Mouse (Mus musculus) megakaryocyte, embryonic 14.5 days (primary cell): ENCODE results near the gene Nkiras1. TPM values are rescaled to one million over a fixed set of nuclear protein-coding genes. Genes with fewer than 3 reads are reported as not detected.
A peak's percentile ranks its signal among the peaks of the same experiment; 100 is the strongest.
"Not testable (repeated sequence)": the region's sequence is repeated elsewhere in the genome, so short reads cannot be mapped to it uniquely, and the experiment has no call there.

Experiments
- H3K27me3 ChIP-seq: replicated peaks from 2 replicates; pipeline ENCODE3; 2012; ENCODE audit warnings: inconsistent platforms
- H3K36me3 ChIP-seq: replicated peaks from 2 replicates; pipeline ENCODE3; 2012; ENCODE audit warnings: low read length, inconsistent platforms, mixed read lengths
- H3K4me1 ChIP-seq: 2 replicates; pipeline ENCODE4 v1.6.1; 2012; ENCODE audit warnings: inconsistent platforms
- H3K4me3 ChIP-seq: replicated peaks from 2 replicates; pipeline ENCODE3; 2012; ENCODE audit warnings: moderate library complexity, mild to moderate bottlenecking, inconsistent platforms
- H3K9me3 ChIP-seq: 2 replicates; pipeline ENCODE4 v1.6.1; 2012; ENCODE audit warnings: inconsistent platforms
- FLI1 ChIP-seq: IDR thresholded peaks from 2 replicates; pipeline ENCODE4 v1.6.1; 2012; ENCODE audit warnings: low read length, inconsistent platforms, mixed read lengths
- GATA1 ChIP-seq: IDR thresholded peaks from 3 replicates; pipeline ENCODE4 v1.6.1; 2012; ENCODE audit warnings: mixed read lengths, low read length, inconsistent platforms, borderline replicate concordance
- polyA plus RNA-seq: library from polyadenylated mRNA; stranded (reverse); fragments of >175 nt; gene quantifications from 2 replicates; pipeline ENCODE4 v1.2.3, GENCODE M21; 2012; ENCODE audit warnings: low replicate concordance; ENCODE audit not compliant: insufficient read depth

The Nkiras1 gene
- polyA plus RNA-seq, 1 experiment, result 0.51 TPM

DNA sequence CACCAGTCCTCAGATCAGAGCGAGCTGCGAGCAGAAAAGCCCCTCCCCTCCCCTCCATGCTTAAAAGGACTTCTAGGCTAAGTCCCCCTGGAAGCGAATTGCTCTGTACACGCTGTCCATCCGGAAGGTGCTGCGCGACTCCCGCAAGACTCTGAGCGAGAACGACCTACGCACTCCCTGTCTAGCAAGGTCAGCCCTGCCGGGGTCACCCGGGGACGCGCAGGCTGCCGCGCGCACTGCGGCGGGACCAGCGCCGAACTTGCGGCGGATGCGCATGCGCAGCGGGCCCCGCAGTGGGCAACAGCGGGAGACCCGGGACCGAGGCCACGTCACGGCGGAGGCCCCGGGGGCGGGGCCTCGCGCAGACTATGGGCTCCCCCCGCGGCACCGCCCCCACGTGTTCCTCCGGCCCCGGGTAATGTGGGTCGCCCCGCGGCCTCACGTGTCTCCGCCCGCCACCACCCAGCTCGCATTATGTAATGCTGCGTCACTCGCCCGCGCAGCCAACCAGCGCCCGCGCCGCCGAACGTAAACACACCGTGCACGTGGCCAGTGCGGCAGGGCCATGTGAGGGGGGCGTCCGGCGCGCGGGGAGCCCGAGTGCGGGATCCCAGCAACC, 32.7 kb upstream of the Nkiras1 start:
- TF ChIP-seq FLI1 (no peak), GATA1 (no peak)
- Histone ChIP-seq H3K9me3 (no peaks in the 10 kb centered on the region), H3K36me3 (no peaks in the 10 kb centered on the region)

DNA sequence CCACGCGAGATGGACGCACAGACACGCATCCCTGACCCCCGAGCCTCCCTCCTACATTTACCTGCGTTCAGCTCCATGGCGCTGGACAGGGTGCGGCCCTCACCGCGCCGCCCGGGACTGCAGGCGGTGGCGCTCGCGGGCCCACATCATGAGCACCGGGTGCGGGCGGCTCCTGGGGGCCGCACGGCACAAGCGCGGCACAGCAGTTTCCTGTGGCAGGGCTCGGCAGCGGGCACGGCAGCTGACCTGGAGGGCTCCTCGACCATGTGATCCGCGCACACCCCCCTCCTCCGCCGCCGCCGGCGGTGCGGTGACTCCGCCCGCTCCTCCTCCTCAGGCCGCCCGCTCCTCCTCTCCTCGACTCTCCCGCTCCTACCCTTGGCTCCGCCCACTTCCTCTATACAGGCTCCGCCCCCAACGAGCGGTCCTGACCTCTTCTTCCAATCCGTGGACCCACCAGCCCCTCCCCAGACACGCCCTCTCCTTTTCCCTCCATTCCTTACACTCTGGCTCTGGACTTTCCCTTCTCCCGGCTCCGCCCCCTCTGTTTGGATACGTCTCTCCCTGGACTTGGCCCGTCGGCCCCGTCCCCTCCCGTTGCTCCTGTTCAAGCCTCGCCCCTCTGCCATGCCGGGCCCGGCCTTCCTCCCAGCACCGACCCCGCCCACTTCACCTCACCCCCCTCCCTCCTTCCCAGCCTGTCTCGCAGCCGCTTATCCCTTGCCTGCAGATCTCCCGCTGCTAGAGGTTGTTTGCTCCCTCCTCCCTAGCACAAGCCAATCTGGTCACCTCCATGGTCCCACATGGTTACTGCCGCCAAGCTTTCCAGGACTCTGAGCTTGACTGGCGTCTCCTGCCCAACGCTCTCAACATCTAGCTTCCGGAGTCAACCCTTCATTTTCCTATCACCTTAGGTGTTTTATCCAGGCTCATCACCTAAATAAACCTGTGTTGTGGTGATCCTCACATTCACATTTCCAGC, 31.9 kb upstream of the Nkiras1 start, which contains the start of gene Nr1d2:
Nr1d2 (minus strand) TSS at position 378 of the 982 bp plus-strand sequence.
- peaks cover 2% of the 10 kb centered on the region for H3K27me3 ChIP-seq
- H3K4me3 ChIP-seq, result peak within 1 kb of the TSS; percentile 96
- no peaks in the 10 kb centered on the region for H3K36me3 ChIP-seq
- no peaks in the 10 kb centered on the region for H3K9me3 ChIP-seq
- H3K4me1 ChIP-seq, result peaks cover 30% of the 10 kb centered on the region
- TF ChIP-seq GATA1 (no peak), FLI1 (no peak; the same call in 1 of the 2 replicates)

More for the DNA sequence above, 32.7 kb upstream of the Nkiras1 start:
- H3K4me1 ChIP-seq, result peaks cover 38% of the 10 kb centered on the region
- H3K27me3 ChIP-seq, result no peaks in the 10 kb centered on the region
- peak overlapping the region; percentile 96 for H3K4me3 ChIP-seq

DNA sequence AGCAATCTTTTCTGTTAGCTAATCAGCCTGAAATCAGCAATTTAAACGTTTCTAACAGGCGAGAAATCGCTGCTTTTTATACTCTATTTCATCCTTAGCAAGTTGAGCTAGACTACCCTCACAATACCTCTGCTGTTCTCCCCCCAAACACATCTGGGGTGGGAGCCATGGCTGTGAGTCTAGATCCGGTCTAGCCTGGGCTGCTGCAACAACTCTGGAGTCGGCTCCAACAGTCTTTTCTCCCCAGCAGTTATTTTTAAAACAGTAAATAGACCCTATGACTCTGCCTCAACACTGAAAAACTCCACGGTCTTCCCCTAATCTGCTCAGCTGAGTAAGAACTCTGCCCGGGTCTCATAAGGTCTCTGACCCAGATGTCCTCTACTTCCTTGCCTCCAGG, 30.8 kb upstream of the Nkiras1 start:
- Histone ChIP-seq H3K4me1 (peaks cover 19% of the 10 kb centered on the region), H3K4me3 (no peak overlapping the region), H3K27me3 (peaks cover 3% of the 10 kb centered on the region), H3K9me3 (no peaks in the 10 kb centered on the region), H3K36me3 (no peaks in the 10 kb centered on the region)
- TF ChIP-seq GATA1 (no peak), FLI1 (no peak)

DNA sequence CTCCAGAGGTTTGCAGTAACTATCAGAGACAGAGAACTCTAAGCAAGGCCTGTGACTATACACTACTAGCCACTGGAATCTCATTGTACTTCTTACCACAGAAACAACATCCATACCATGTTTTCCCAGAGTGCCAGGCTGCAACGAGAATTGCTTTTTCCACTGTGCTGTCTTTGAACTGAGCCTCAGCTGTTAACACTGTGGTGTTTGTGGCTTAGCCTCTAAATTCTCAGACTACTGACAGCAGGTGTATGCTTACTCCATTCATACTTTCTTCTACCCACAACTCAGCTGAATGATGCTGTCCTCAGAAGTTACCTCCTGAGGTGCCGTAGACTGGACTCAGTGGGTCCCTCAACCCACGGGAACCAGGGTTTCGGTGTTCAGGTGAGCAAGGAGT, 29.1 kb upstream of the Nkiras1 start:
- Histone ChIP-seq H3K9me3 (no peaks in the 10 kb centered on the region), H3K27me3 (peaks cover 3% of the 10 kb centered on the region), H3K36me3 (no peaks in the 10 kb centered on the region), H3K4me1 (peaks cover 14% of the 10 kb centered on the region), H3K4me3 (no peak overlapping the region)
- TF ChIP-seq FLI1 (no peak), GATA1 (no peak)

DNA sequence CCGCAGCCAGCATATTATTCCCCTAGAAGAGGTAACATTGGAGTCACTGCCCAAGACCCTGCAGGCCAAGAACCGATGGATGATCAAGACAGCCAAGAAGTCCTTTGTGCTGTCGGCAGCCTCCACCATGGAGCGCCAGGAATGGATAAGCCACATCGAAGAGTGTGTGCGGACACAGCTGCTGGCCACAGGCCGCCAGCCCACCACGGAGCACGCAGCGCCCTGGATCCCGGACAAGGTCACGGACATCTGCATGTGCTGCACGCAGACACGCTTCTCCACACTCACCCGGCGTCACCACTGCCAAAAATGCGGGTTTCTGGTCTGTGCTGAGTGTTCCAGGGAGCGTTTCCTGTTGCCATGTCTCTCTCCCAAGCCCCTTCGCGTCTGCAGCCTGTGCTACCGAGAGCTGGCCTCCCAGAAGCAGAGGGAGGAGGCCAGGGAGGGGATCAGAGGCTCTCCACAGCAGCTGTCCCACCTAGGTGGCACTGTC, 28.3 kb upstream of the Nkiras1 start:
- no peaks in the 10 kb centered on the region for H3K9me3 ChIP-seq
- no peaks in the 10 kb centered on the region for H3K36me3 ChIP-seq
- no peak overlapping the region for H3K4me3 ChIP-seq
- peaks cover 3% of the 10 kb centered on the region for H3K27me3 ChIP-seq
- H3K4me1 ChIP-seq, result peaks cover 6% of the 10 kb centered on the region
- no peak for TF ChIP-seq GATA1

DNA sequence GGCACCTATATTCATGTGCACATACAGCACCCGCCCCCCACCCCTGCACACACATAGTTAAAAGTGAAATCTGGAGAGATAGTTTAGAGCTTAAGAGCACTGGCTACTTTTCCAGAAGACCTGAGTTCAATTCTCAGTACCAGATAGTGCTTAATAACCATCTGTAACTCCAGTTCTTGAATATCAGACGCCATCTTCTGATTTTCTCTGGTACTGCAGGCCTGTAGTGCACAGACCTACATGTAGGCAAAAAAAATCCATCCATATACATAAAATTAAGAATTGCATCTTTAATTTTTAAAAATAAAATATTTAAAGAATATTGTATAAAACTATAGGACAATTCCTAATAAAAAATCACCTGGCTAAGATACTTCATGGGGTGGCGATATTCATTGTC, 9.7 kb upstream of the Nkiras1 start:
- TF ChIP-seq GATA1 (no peak), FLI1 (no peak)
- peaks cover 9% of the 10 kb centered on the region for H3K36me3 ChIP-seq
- H3K9me3 ChIP-seq, result no peaks in the 10 kb centered on the region
- peaks cover 6% of the 10 kb centered on the region; the same call in 1 of the 2 replicates for H3K4me1 ChIP-seq
- no peak overlapping the region for H3K4me3 ChIP-seq
- H3K27me3 ChIP-seq, result no peaks in the 10 kb centered on the region

DNA sequence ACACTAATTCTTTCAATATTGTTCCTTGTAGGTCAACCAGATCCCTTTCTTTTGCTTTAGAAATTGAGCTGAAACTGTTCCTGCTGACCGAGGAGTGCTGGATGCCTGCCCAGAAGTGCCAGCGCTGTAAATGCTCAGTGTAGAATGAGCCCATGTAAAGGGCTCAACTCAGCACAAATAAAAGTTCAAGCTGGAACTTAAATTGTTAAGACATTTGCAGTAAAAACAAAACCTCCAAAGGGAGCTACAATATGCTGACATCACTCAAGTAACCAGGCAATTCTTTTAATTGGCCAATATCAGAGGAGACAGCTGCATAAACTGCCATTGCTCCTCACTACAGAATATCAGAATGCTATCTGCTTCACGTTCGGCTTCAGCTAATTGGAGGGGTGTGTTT, 7.5 kb upstream of the Nkiras1 start:
- Histone ChIP-seq H3K9me3 (no peaks in the 10 kb centered on the region), H3K27me3 (no peaks in the 10 kb centered on the region), H3K4me3 (no peak overlapping the region), H3K4me1 (peaks cover 6% of the 10 kb centered on the region; the same call in 1 of the 2 replicates), H3K36me3 (peaks cover 30% of the 10 kb centered on the region)
- TF ChIP-seq FLI1 (no peak), GATA1 (no peak)

DNA sequence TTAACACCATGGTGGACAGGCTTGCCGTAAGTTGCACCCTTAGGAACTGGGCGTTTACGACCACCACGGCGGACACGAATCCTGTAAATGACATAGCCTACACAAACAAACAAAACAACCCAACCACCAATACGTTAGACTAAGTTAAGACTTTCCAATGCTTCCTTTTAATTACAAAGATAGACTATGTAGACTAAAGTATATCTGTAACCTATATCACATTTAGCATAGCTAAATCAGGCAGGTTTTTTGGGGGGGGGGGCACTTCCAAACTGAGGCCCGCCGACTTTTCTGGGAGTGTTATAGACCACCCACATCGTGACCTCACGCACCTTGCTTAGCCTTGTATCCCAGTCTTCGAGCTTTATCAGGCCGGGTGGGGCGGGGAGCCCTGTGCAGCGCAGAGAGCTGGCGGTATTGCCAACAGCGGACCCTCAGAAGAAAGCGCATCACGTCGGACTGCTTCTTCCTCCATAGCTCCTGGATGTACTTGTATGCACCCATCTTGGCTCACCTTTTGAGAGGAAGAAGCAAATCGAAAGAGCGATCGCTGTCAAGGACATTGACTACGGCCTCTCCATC, 898 bp upstream of the Nkiras1 start:
- not testable (repeated sequence) for H3K4me1 ChIP-seq, H3K9me3 ChIP-seq, H3K27me3 ChIP-seq
- Histone ChIP-seq H3K4me3 (peak overlapping the region; percentile 96), H3K36me3 (peaks cover 41% of the 10 kb centered on the region)

DNA sequence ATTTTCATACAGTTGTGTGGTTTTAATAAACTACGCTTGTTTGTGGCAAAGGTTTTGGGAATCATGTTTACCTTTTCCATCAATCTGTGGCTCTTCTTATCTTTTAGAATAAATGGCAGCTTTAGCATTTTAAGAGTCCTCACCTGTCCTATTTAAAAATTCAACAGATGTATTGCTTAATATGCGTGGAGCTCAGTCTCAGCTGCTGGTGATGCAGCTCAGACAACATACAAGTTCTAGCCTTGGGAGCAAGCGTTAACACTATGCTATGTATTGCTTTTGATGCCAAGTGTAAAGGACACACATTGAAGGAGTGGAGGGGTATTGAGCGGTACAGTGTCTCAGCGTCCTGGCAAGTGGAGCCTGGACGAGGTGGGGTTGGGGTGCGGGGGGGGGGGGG, 730 bp downstream of the Nkiras1 start:
- Histone ChIP-seq H3K27me3 (no peaks in the 10 kb centered on the region), H3K9me3 (no peaks in the 10 kb centered on the region), H3K36me3 (peaks cover 45% of the 10 kb centered on the region), H3K4me3 (peak overlapping the region; percentile 96), H3K4me1 (peaks cover 9% of the 10 kb centered on the region)
- TF ChIP-seq GATA1, result no peak
- TF ChIP-seq FLI1, result no peak
